Mouse (Mus musculus): Measurements from ENCODE around the gene Ms4a10. TPM values are rescaled to one million over a fixed set of nuclear protein-coding genes. Genes with fewer than 3 reads are reported as not detected.

The Ms4a10 gene
- total and polyA plus RNA-seq, 3 experiments = not detected

GRCm38 (mm10) chr19:10916506-10916905, 58.0 kb downstream of the Ms4a10 start:
- Histone ChIP-seq H3K9ac (ENCODE audit: control insufficient read depth, low read depth, low read length, poor library complexity, severe bottlenecking) (no peak overlapping the region), H3K4me1 (ENCODE audit: control insufficient read depth in 1 of 2, insufficient read depth in 2 of 2, low read length in 2 of 2) (peaks cover 0 to 10% of the 10 kb centered on the region in 2 experiments; a peak in 2 of 4 replicates), H3K36me3 (ENCODE audit: control insufficient read depth in 1 of 2, insufficient read depth in 2 of 2, low read length in 2 of 2) (no peaks in the 10 kb centered on the region), H3K27ac (ENCODE audit: control insufficient read depth, low read depth, low read length) (no peak overlapping the region), H3K27me3 (ENCODE audit: control insufficient read depth in 1 of 2, insufficient read depth in 2 of 2, low read length in 2 of 2) (no peaks in the 10 kb centered on the region), H3K4me3 (ENCODE audit: control insufficient read depth in 1 of 2, insufficient read depth in 1 of 2, low read depth in 2 of 2, low read length in 2 of 2) (no peak overlapping the region), H3K9me3 (replicated peaks; ENCODE audit: insufficient read depth, low read length) (no peaks in the 10 kb centered on the region), H3K79me2 (ENCODE audit: control insufficient read depth, insufficient read depth, low read length, poor library complexity) (no peaks in the 10 kb centered on the region)
- DNase-seq (ENCODE audit: low read depth, low spot score) = no peak
- TF ChIP-seq POLR2AphosphoS5 (IDR thresholded peaks at IDR 0.05; ENCODE audit: borderline replicate concordance, low read depth, low read length) (no peak), BHLHE40 (IDR thresholded peaks at IDR 0.05; ENCODE audit: borderline replicate concordance, low read depth, low read length) (no peak), MEF2A (IDR thresholded peaks at IDR 0.05; ENCODE audit: extremely low read depth, insufficient replicate concordance, low read depth, low read length, poor library complexity, severe bottlenecking) (no peak), KAT2A (conservative IDR thresholded peaks at IDR 0.05; ENCODE audit: low read depth, low read length) (no peak), RCOR1 (IDR thresholded peaks at IDR 0.05; ENCODE audit: low read depth, low read length) (no peak), GABPA (IDR thresholded peaks at IDR 0.05; ENCODE audit: low read depth, low read length) (no peak), ELF1 (IDR thresholded peaks at IDR 0.05; ENCODE audit: low read depth, low read length) (no peak), USF1 (IDR thresholded peaks at IDR 0.05; ENCODE audit: low read depth, low read length) (no peak), E2F4 (IDR thresholded peaks at IDR 0.05; ENCODE audit: borderline replicate concordance, low read depth, low read length) (no peak), MXI1 (IDR thresholded peaks at IDR 0.05; ENCODE audit: low read depth, low read length) (no peak), TBP (IDR thresholded peaks at IDR 0.05; ENCODE audit: low read depth, low read length) (no peak), ZC3H11A (IDR thresholded peaks at IDR 0.05; ENCODE audit: low read depth, low read length) (no peak), ETS1 (IDR thresholded peaks at IDR 0.05; ENCODE audit: low read depth, low read length) (no peak), JUND (IDR thresholded peaks at IDR 0.05; ENCODE audit: low read depth, low read length) (no peak), MYB (IDR thresholded peaks at IDR 0.05; ENCODE audit: low read depth, low read length) (no peak), TAL1 (IDR thresholded peaks at IDR 0.05; ENCODE audit: low read length) (no peak)

DNA sequence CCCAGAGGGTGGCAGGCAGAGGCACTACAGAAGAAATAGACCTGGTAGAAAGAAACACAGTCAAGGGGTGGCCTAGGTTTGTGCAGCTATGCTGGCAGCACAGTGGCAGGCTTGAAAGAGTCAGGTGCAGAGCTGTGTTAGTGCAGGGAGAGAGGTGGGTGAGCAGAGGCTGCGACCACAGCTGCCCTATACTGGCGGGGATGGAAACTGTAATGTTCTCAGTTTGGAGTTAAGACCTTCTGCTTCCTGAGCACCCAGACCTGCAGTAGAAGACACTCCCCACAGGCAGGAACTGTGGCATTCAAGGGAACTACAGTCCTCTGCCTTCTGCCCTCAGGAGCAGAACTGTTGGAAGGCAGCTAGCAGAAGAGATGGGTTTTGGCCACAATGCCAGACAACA, 59.6 kb downstream of the Ms4a10 start:
- Histone ChIP-seq H3K4me3 (ENCODE audit: control insufficient read depth in 1 of 2, insufficient read depth in 1 of 2, low read depth in 2 of 2, low read length in 2 of 2) (no peak overlapping the region), H3K79me2 (ENCODE audit: control insufficient read depth, insufficient read depth, low read length, poor library complexity) (no peaks in the 10 kb centered on the region), H3K9me3 (replicated peaks; ENCODE audit: insufficient read depth, low read length) (no peaks in the 10 kb centered on the region), H3K27ac (ENCODE audit: control insufficient read depth, low read depth, low read length) (no peak overlapping the region), H3K9ac (ENCODE audit: control insufficient read depth, low read depth, low read length, poor library complexity, severe bottlenecking) (no peak overlapping the region), H3K4me1 (ENCODE audit: control insufficient read depth in 1 of 2, insufficient read depth in 2 of 2, low read length in 2 of 2) (peaks cover 0 to 10% of the 10 kb centered on the region in 2 experiments; a peak in 2 of 4 replicates), H3K27me3 (ENCODE audit: control insufficient read depth in 1 of 2, insufficient read depth in 2 of 2, low read length in 2 of 2) (no peaks in the 10 kb centered on the region), H3K36me3 (ENCODE audit: control insufficient read depth in 1 of 2, insufficient read depth in 2 of 2, low read length in 2 of 2) (no peaks in the 10 kb centered on the region)
- TF ChIP-seq CTCF (IDR thresholded peaks at IDR 0.05 in 2 of 3, conservative IDR thresholded peaks at IDR 0.05 in 1 of 3; ENCODE audit: control insufficient read depth in 1 of 3, insufficient read depth in 1 of 3, low read depth in 2 of 3, low read length in 3 of 3, poor library complexity in 1 of 3, severe bottlenecking in 1 of 3) (no peak), MAFK (IDR thresholded peaks at IDR 0.05; ENCODE audit: borderline replicate concordance, low read depth, low read length) (no peak), TCF12 (IDR thresholded peaks at IDR 0.05; ENCODE audit: low read depth, low read length) (no peak), RAD21 (IDR thresholded peaks at IDR 0.05; ENCODE audit: low read depth, low read length) (no peak), POLR2AphosphoS2 (IDR thresholded peaks at IDR 0.05; ENCODE audit: low read length) (no peak), MEF2A (IDR thresholded peaks at IDR 0.05; ENCODE audit: extremely low read depth, insufficient replicate concordance, low read depth, low read length, poor library complexity, severe bottlenecking) (no peak), TBP (IDR thresholded peaks at IDR 0.05; ENCODE audit: low read depth, low read length) (no peak), MAX (IDR thresholded peaks at IDR 0.05; ENCODE audit: low read length) (no peak)
- DNase-seq (ENCODE audit: low read depth, low spot score) = no peak
